Mouse (Mus musculus) lung, embryonic 16.5 days (tissue): ENCODE data around the gene Wdr95. TPM values are rescaled to one million over a fixed set of nuclear protein-coding genes. Genes with fewer than 3 reads are reported as not detected.
"Not testable (repeated sequence)": the region's sequence is repeated elsewhere in the genome, so short reads cannot be mapped to it uniquely, and the experiment has no call there.

Experiments used
- ATAC-seq: fragments of 200-750 bp; cut with Nextera tagmentation; 2 replicates; pipeline ENCODE4 v1.8.0; 2017; ENCODE audit warnings: low read depth, mild to moderate bottlenecking, moderate library complexity
- H3K27ac ChIP-seq: fragments of 300-500 bp; sonication (generic); 2 replicates; pipeline ENCODE4 v1.5.1; 2014; ENCODE audit warnings: mild to moderate bottlenecking, control low read depth, low read length
- H3K27me3 ChIP-seq: fragments of 300-500 bp; sonication (generic); 2 replicates; pipeline ENCODE4 v1.6.1; 2014; ENCODE audit warnings: low read depth, low read length, mixed read lengths; ENCODE audit not compliant: control insufficient read depth, insufficient read depth
- H3K36me3 ChIP-seq: fragments of 300-500 bp; sonication (generic); 2 replicates; pipeline ENCODE4 v1.6.1; 2014; ENCODE audit warnings: low read length; ENCODE audit not compliant: control insufficient read depth, insufficient read depth
- H3K4me1 ChIP-seq: fragments of 300-500 bp; sonication (generic); replicated peaks from 2 replicates; pipeline ENCODE4 v1.6.1; 2014; ENCODE audit warnings: low read length, mixed read lengths; ENCODE audit not compliant: control insufficient read depth, insufficient read depth
- H3K4me2 ChIP-seq: fragments of 300-500 bp; sonication (generic); 2 replicates; pipeline ENCODE4 v1.6.1; 2014; ENCODE audit warnings: low read depth, low read length, control low read depth
- H3K4me3 ChIP-seq: fragments of 300-500 bp; sonication (generic); 2 replicates; pipeline ENCODE4 v1.5.1; 2014; ENCODE audit warnings: mild to moderate bottlenecking, low read length, control low read depth
- H3K9ac ChIP-seq: fragments of 300-500 bp; sonication (generic); 2 replicates; pipeline ENCODE4 v1.6.1; 2014; ENCODE audit warnings: low read length, control low read depth
- H3K9me3 ChIP-seq: fragments of 300-500 bp; sonication (generic); 2 replicates; pipeline ENCODE4 v1.6.1; 2016; ENCODE audit warnings: low read length; ENCODE audit not compliant: control insufficient read depth
- WGBS: fragments of 180-500 bp; shearing (Covaris S2); extraction: QIAGEN DNeasy Blood & Tissue Kit; methylation state at CpG from one replicate; pipeline ENCODE4 v1.1.7; 2014; 5-methylcytosine and 5-hydroxymethylcytosine counted together
- polyA plus RNA-seq: library from polyadenylated mRNA; unstranded; fragments of >200 nt; fragmentation: Nextera tagmentation; extraction: Ambion mirVana; gene quantifications from 2 replicates; pipeline ENCODE4 v1.2.1, GENCODE M21; 2015

Gene Wdr95
- polyA plus RNA-seq, 1 experiment from 2014 or later = 0.19 TPM

- WGBS = 27% methylated on average over 10 of the region's 10 CpGs
- H3K27ac ChIP-seq = peak overlapping the region; percentile 73
- ATAC-seq = peak; percentile 42
Observed at GRCm38 (mm10) chr5:149526467-149526951, 2.0 kb upstream of the Wdr95 start.

GRCm38 (mm10) chr5:149527292-149527691 is 1.2 kb upstream of the Wdr95 start:
- ATAC-seq, H3K27me3 ChIP-seq, H3K9ac ChIP-seq, H3K36me3 ChIP-seq, H3K9me3 ChIP-seq, H3K4me3 ChIP-seq, H3K4me2 ChIP-seq, H3K27ac ChIP-seq: not testable (repeated sequence)
- peaks cover 27% of the 10 kb centered on the region for H3K4me1 ChIP-seq
- WGBS = 66% methylated on average over 4 of the region's 4 CpGs

More at GRCm38 (mm10) chr5:149526467-149526951, 2.0 kb upstream of the Wdr95 start:
- H3K27me3 ChIP-seq = no peaks in the 10 kb centered on the region
- H3K9ac ChIP-seq = no peak overlapping the region; the same call in 1 of the 2 replicates
- 0 out of 2 replicates have a peak, but pooled peaks cover 2% of the 10 kb centered on the region for H3K9me3 ChIP-seq
- no peaks in the 10 kb centered on the region for H3K36me3 ChIP-seq
- H3K4me3 ChIP-seq = peak overlapping the region; percentile 8; the same call in 1 of the 2 replicates
- H3K4me1 ChIP-seq = peaks cover 27% of the 10 kb centered on the region
- peak overlapping the region; percentile 27; the same call in 1 of the 2 replicates for H3K4me2 ChIP-seq

GRCm38 (mm10) chr5:149533847-149534246 is 5.4 kb downstream of the Wdr95 start:
- H3K9ac ChIP-seq = no peak overlapping the region
- no peaks in the 10 kb centered on the region for H3K27me3 ChIP-seq
- no peak overlapping the region for H3K4me3 ChIP-seq
- WGBS = 81% methylated on average over 2 of the region's 2 CpGs
- H3K4me2 ChIP-seq = no peak overlapping the region
- peaks cover 12% of the 10 kb centered on the region for H3K4me1 ChIP-seq
- H3K27ac ChIP-seq = no peak overlapping the region
- no peaks in the 10 kb centered on the region for H3K9me3 ChIP-seq
- H3K36me3 ChIP-seq = no peaks in the 10 kb centered on the region
- no peak for ATAC-seq

GRCm38 (mm10) chr5:149536005-149536404 is 7.5 kb downstream of the Wdr95 start:
- no peak overlapping the region for H3K9ac ChIP-seq
- WGBS = 65% methylated on average over 9 of the region's 9 CpGs
- no peaks in the 10 kb centered on the region for H3K9me3 ChIP-seq
- H3K4me2 ChIP-seq = no peak overlapping the region
- no peaks in the 10 kb centered on the region for H3K27me3 ChIP-seq
- no peak for ATAC-seq
- peaks cover 15% of the 10 kb centered on the region for H3K4me1 ChIP-seq
- H3K27ac ChIP-seq = no peak overlapping the region
- H3K4me3 ChIP-seq = no peak overlapping the region
- no peaks in the 10 kb centered on the region for H3K36me3 ChIP-seq

- Histone ChIP-seq H3K9me3 (no peaks in the 10 kb centered on the region), H3K27me3 (no peaks in the 10 kb centered on the region), H3K27ac (no peak overlapping the region), H3K9ac (peak overlapping the region; percentile 43), H3K4me2 (peak overlapping the region; percentile 50), H3K4me1 (peaks cover 15% of the 10 kb centered on the region), H3K4me3 (peak overlapping the region; percentile 25; the same call in 1 of the 2 replicates), H3K36me3 (no peaks in the 10 kb centered on the region)
- 16% methylated on average over 16 of the region's 16 CpGs for WGBS
- ATAC-seq = peak; percentile 49
Observed at GRCm38 (mm10) chr5:149537796-149538511, 9.5 kb downstream of the Wdr95 start.

- no peak overlapping the region for H3K4me3 ChIP-seq
- peak overlapping the region; percentile 50 for H3K4me2 ChIP-seq
- ATAC-seq = peak; percentile 79
- WGBS = 33% methylated on average over 8 of the region's 8 CpGs
- H3K36me3 ChIP-seq = no peaks in the 10 kb centered on the region
- H3K4me1 ChIP-seq = peaks cover 15% of the 10 kb centered on the region
- no peaks in the 10 kb centered on the region for H3K27me3 ChIP-seq
- no peak overlapping the region for H3K27ac ChIP-seq
- no peak overlapping the region; the same call in 1 of the 2 replicates for H3K9ac ChIP-seq
- no peaks in the 10 kb centered on the region for H3K9me3 ChIP-seq
Observed at GRCm38 (mm10) chr5:149538531-149538930, 10.1 kb downstream of the Wdr95 start.

- Histone ChIP-seq H3K36me3 (no peaks in the 10 kb centered on the region), H3K4me2 (no peak overlapping the region), H3K4me3 (no peak overlapping the region), H3K27ac (no peak overlapping the region), H3K27me3 (no peaks in the 10 kb centered on the region), H3K9ac (no peak overlapping the region), H3K4me1 (peaks cover 15% of the 10 kb centered on the region), H3K9me3 (no peaks in the 10 kb centered on the region)
- WGBS = 54% methylated on average over 4 of the region's 4 CpGs
- peak; percentile 30 for ATAC-seq
Observed at GRCm38 (mm10) chr5:149539051-149539450, 10.6 kb downstream of the Wdr95 start.

- no peak overlapping the region for H3K4me2 ChIP-seq
- WGBS = 50% methylated on average over 6 of the region's 10 CpGs
- H3K9me3 ChIP-seq = no peaks in the 10 kb centered on the region
- H3K9ac ChIP-seq = no peak overlapping the region
- no peaks in the 10 kb centered on the region for H3K27me3 ChIP-seq
- no peak overlapping the region for H3K4me3 ChIP-seq
- no peaks in the 10 kb centered on the region for H3K4me1 ChIP-seq
- ATAC-seq = no peak
- H3K36me3 ChIP-seq = no peaks in the 10 kb centered on the region
- no peak overlapping the region for H3K27ac ChIP-seq
Observed at GRCm38 (mm10) chr5:149551179-149551578, 22.7 kb downstream of the Wdr95 start.

GRCm38 (mm10) chr5:149552742-149553141 is 24.3 kb downstream of the Wdr95 start:
- H3K9ac ChIP-seq = no peak overlapping the region
- no peaks in the 10 kb centered on the region for H3K4me1 ChIP-seq
- H3K36me3 ChIP-seq = no peaks in the 10 kb centered on the region
- H3K9me3 ChIP-seq = no peaks in the 10 kb centered on the region
- no peak overlapping the region for H3K4me2 ChIP-seq
- no peak overlapping the region for H3K27ac ChIP-seq
- H3K4me3 ChIP-seq = no peak overlapping the region
- no peaks in the 10 kb centered on the region for H3K27me3 ChIP-seq
- WGBS = 36% methylated on average over 9 of the region's 9 CpGs
- ATAC-seq = no peak
